Mouse (Mus musculus): ENCODE data around the gene Dscaml1. TPM values are rescaled to one million over a fixed set of nuclear protein-coding genes. Genes with fewer than 3 reads are reported as not detected.

Gene Dscaml1
- polyA plus RNA-seq (2016; fragmentation: Nextera tagmentation; extraction: Ambion mirVana), result 0.28 and 0.79 TPM in 2 replicates

- Histone ChIP-seq H3K4me3 (no peak within 1 kb of the TSS), H3K36me3 (replicated peaks) (no peaks in the 10 kb centered on the region), H3K9me3 (no peaks in the 10 kb centered on the region), H3K27me3 (ENCODE audit: poor library complexity, severe bottlenecking) (peaks cover 56% of the 10 kb centered on the region), H3K27ac (no peak within 1 kb of the TSS), H3K4me1 (peaks cover 18% of the 10 kb centered on the region)
- 90% methylated on average over 4 of the region's 4 CpGs for WGBS
- DNase-seq (ENCODE audit: extremely low spot score, low spot score), result no peak
These were observed at the start of gene Dscaml1 for GRCm38 (mm10) chr9:45426456-45426855. Dscaml1 (plus strand) TSS chr9:45426628.

DNA sequence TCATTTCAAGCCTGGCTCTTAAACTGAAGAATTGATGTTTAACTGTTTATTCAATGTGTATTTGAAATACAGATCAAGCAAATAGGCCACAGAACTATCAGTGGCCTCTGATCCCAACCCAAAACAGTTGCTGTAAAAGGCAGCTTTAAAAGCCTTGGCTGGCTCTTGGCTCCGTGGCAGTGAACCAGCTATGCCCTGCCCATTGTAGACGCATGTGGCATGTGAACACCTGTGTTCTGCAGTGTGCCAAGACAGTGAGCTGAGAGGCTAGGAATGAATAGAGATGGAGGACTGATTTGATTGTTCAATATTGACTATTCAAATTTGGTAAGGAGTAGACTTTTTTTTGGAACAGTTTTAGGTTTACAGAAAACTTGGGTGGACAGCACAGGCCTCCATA, 49.5 kb upstream of the Dscaml1 start:
- peaks cover 81% of the 10 kb centered on the region for H3K36me3 ChIP-seq (replicated peaks)
- DNase-seq (ENCODE audit: extremely low spot score, low spot score), result no peak
- WGBS, result 91% methylated on average over 2 of the region's 2 CpGs

GRCm38 (mm10) chr9:45380411-45381251, 45.8 kb upstream of the Dscaml1 start:
- no peaks in the 10 kb centered on the region for H3K9me3 ChIP-seq
- no peaks in the 10 kb centered on the region for H3K27me3 ChIP-seq (ENCODE audit: poor library complexity, severe bottlenecking)
- H3K27ac ChIP-seq, result 0 out of 2 replicates have a peak overlapping the region, but pooled peaks have one; percentile 8
- H3K4me1 ChIP-seq, result peaks cover 12% of the 10 kb centered on the region
- WGBS, result 77% methylated on average over 10 of the region's 10 CpGs
- no peak overlapping the region for H3K4me3 ChIP-seq
- no peak for DNase-seq (ENCODE audit: extremely low spot score, low spot score)
- H3K36me3 ChIP-seq (replicated peaks), result peaks cover 74% of the 10 kb centered on the region

More for the DNA sequence above, 49.5 kb upstream of the Dscaml1 start:
- Histone ChIP-seq H3K27ac (no peak overlapping the region), H3K4me1 (peaks cover 30% of the 10 kb centered on the region), H3K9me3 (no peaks in the 10 kb centered on the region), H3K27me3 (ENCODE audit: poor library complexity, severe bottlenecking) (no peaks in the 10 kb centered on the region), H3K4me3 (no peak overlapping the region)

DNA sequence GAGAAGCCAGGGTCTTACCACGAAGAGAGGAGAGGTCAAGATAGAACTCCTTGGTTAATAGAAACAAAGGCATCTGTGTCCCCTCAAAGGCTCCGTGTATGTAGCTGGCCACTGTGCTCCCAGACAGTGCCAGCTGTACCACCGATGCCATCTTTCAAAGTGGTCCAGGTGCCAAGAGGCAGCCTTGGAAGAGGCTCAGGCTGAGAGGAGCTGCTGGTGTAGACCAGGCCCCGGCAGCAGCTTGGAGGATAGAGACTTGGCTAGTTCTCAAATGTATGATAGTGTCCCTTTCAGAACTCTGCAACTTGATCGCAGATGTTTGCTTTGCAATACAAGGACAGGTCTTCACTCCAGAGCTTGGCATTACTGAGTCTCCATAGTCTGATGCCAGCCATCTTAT, 44.1 kb upstream of the Dscaml1 start:
- no peak for DNase-seq (ENCODE audit: extremely low spot score, low spot score)
- Histone ChIP-seq H3K27me3 (ENCODE audit: poor library complexity, severe bottlenecking) (no peaks in the 10 kb centered on the region), H3K9me3 (no peaks in the 10 kb centered on the region), H3K4me3 (no peak overlapping the region), H3K36me3 (replicated peaks) (peaks cover 57% of the 10 kb centered on the region), H3K4me1 (peaks cover 12% of the 10 kb centered on the region), H3K27ac (no peak overlapping the region)
- WGBS, result 75% methylated on average over 5 of the region's 5 CpGs

GRCm38 (mm10) chr9:45382834-45383233, 43.6 kb upstream of the Dscaml1 start:
- no peak for DNase-seq (ENCODE audit: extremely low spot score, low spot score)
- H3K27ac ChIP-seq, result no peak overlapping the region
- WGBS, result 84% methylated on average over 5 of the region's 5 CpGs
- H3K27me3 ChIP-seq (ENCODE audit: poor library complexity, severe bottlenecking), result no peaks in the 10 kb centered on the region
- no peak overlapping the region for H3K4me3 ChIP-seq
- H3K36me3 ChIP-seq (replicated peaks), result peaks cover 52% of the 10 kb centered on the region
- H3K4me1 ChIP-seq, result peaks cover 12% of the 10 kb centered on the region
- no peaks in the 10 kb centered on the region for H3K9me3 ChIP-seq

GRCm38 (mm10) chr9:45383883-45384282, 42.5 kb upstream of the Dscaml1 start:
- Histone ChIP-seq H3K4me1 (peaks cover 12% of the 10 kb centered on the region), H3K4me3 (no peak overlapping the region), H3K36me3 (replicated peaks) (peaks cover 45% of the 10 kb centered on the region), H3K9me3 (no peaks in the 10 kb centered on the region), H3K27me3 (ENCODE audit: poor library complexity, severe bottlenecking) (no peaks in the 10 kb centered on the region), H3K27ac (no peak overlapping the region)
- no peak for DNase-seq (ENCODE audit: extremely low spot score, low spot score)
- WGBS, result 92% methylated on average over 6 of the region's 6 CpGs

GRCm38 (mm10) chr9:45386698-45387097, 39.7 kb upstream of the Dscaml1 start:
- Histone ChIP-seq H3K4me1 (no peaks in the 10 kb centered on the region), H3K4me3 (no peak overlapping the region), H3K27ac (no peak overlapping the region), H3K36me3 (replicated peaks) (peaks cover 30% of the 10 kb centered on the region), H3K27me3 (ENCODE audit: poor library complexity, severe bottlenecking) (no peaks in the 10 kb centered on the region), H3K9me3 (no peaks in the 10 kb centered on the region)
- no peak for DNase-seq (ENCODE audit: extremely low spot score, low spot score)
- 89% methylated on average over 5 of the region's 5 CpGs for WGBS

GRCm38 (mm10) chr9:45388385-45388994, 37.9 kb upstream of the Dscaml1 start:
- peak; percentile 80 for DNase-seq (ENCODE audit: extremely low spot score, low spot score)
- Histone ChIP-seq H3K27ac (no peak overlapping the region), H3K4me1 (no peaks in the 10 kb centered on the region), H3K36me3 (replicated peaks) (peaks cover 37% of the 10 kb centered on the region), H3K27me3 (ENCODE audit: poor library complexity, severe bottlenecking) (no peaks in the 10 kb centered on the region), H3K9me3 (no peaks in the 10 kb centered on the region), H3K4me3 (no peak overlapping the region)
- WGBS, result 54% methylated on average over 12 of the region's 12 CpGs

- H3K4me3 ChIP-seq, result no peak overlapping the region
- WGBS, result 93% methylated on average over 8 of the region's 8 CpGs
- no peak overlapping the region for H3K27ac ChIP-seq
- peaks cover 39% of the 10 kb centered on the region for H3K36me3 ChIP-seq (replicated peaks)
- H3K9me3 ChIP-seq, result no peaks in the 10 kb centered on the region
- no peak for DNase-seq (ENCODE audit: extremely low spot score, low spot score)
- H3K27me3 ChIP-seq (ENCODE audit: poor library complexity, severe bottlenecking), result no peaks in the 10 kb centered on the region
- H3K4me1 ChIP-seq, result no peaks in the 10 kb centered on the region
These were observed 36.8 kb upstream of the Dscaml1 start for GRCm38 (mm10) chr9:45389596-45389995.

- Histone ChIP-seq H3K4me3 (no peak overlapping the region), H3K4me1 (no peaks in the 10 kb centered on the region), H3K27ac (no peak overlapping the region), H3K27me3 (ENCODE audit: poor library complexity, severe bottlenecking) (no peaks in the 10 kb centered on the region), H3K36me3 (replicated peaks) (peaks cover 52% of the 10 kb centered on the region), H3K9me3 (no peaks in the 10 kb centered on the region)
- 78% methylated on average over 7 of the region's 7 CpGs for WGBS
- DNase-seq (ENCODE audit: extremely low spot score, low spot score), result no peak
These were observed 35.1 kb upstream of the Dscaml1 start for GRCm38 (mm10) chr9:45391299-45391698.

GRCm38 (mm10) chr9:45395218-45395617, 31.2 kb upstream of the Dscaml1 start:
- Histone ChIP-seq H3K36me3 (replicated peaks) (peaks cover 52% of the 10 kb centered on the region), H3K27me3 (ENCODE audit: poor library complexity, severe bottlenecking) (no peaks in the 10 kb centered on the region), H3K9me3 (no peaks in the 10 kb centered on the region), H3K4me3 (no peak overlapping the region), H3K4me1 (no peaks in the 10 kb centered on the region), H3K27ac (no peak overlapping the region)
- WGBS, result 88% methylated on average over 6 of the region's 6 CpGs
- no peak for DNase-seq (ENCODE audit: extremely low spot score, low spot score)

DNA sequence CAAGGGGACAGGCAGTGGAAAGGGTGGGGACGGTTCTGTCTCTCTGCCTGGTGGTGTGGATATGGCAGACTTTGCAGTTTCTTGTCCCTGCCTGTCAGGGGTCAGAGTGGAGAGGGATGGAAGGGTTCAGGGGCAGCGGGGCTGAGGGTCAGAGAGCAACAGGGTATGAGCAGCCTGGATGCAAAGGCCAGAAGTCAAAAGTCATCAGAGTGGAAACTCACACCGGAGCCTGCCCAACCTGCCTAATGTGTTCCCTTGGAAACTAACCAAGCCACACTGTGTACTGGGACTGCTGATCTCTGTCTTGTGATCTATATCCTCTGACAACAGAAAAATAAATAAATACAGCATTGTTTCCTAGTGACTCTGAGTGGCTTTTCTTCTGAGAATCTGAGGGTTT, 30.6 kb upstream of the Dscaml1 start:
- no peaks in the 10 kb centered on the region for H3K27me3 ChIP-seq (ENCODE audit: poor library complexity, severe bottlenecking)
- no peaks in the 10 kb centered on the region for H3K4me1 ChIP-seq
- peaks cover 48% of the 10 kb centered on the region for H3K36me3 ChIP-seq (replicated peaks)
- 74% methylated on average over 3 of the region's 3 CpGs for WGBS
- H3K27ac ChIP-seq, result no peak overlapping the region
- no peaks in the 10 kb centered on the region for H3K9me3 ChIP-seq
- DNase-seq (ENCODE audit: extremely low spot score, low spot score), result no peak
- H3K4me3 ChIP-seq, result no peak overlapping the region

GRCm38 (mm10) chr9:45398336-45398735, 28.1 kb upstream of the Dscaml1 start:
- 56% methylated on average over 1 of the region's 1 CpGs for WGBS
- H3K27ac ChIP-seq, result no peak overlapping the region
- no peaks in the 10 kb centered on the region for H3K9me3 ChIP-seq
- no peak for DNase-seq (ENCODE audit: extremely low spot score, low spot score)
- peaks cover 25% of the 10 kb centered on the region for H3K36me3 ChIP-seq (replicated peaks)
- peaks cover 15% of the 10 kb centered on the region; the same call in 1 of the 2 replicates for H3K27me3 ChIP-seq (ENCODE audit: poor library complexity, severe bottlenecking)
- peaks cover 11% of the 10 kb centered on the region for H3K4me1 ChIP-seq
- no peak overlapping the region for H3K4me3 ChIP-seq

Measured in forebrain, embryonic 10.5 days (tissue).